Mouse (Mus musculus) adipocyte (in vitro differentiated cells): Measurements from ENCODE around the gene Apln.

Experiments used
- DNase-seq: peaks from one replicate; pipeline ENCODE4 v3.0.0-alpha.2; 2016; ENCODE audit warnings: low spot score

Apln gene

DNA sequence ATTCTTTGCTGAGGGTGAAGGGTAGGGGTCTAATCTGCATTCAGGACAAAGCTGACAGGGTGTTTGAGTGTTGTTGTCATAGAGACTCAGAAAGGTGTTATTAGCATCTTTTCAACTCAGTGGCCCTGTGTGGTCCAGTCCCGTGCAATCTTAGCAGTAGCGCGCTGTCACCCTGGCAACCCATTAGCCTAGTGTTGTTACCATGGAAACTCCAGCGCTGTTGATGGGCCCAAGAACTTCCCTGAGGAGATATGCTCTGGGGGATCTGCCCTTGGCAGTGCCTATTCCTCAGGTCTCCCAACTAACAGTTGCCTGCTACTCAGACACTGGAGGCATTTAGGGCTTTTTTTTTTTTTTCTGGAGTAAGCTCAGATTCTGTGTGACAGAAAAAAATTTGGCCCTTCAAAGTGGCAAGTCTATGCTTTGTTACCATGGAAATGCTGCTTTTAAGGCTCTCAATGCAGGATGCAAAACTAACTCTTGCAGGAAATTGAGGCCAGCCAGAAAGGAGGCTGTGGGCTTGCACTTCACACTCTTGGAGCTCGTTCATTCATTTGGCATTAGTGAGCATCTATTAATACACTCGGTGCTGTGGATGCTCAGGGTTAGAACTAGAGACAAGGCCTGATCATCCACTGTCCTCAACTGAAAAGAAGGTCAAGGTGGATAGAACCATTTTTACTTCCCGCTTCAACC is 17.6 kb downstream of the Apln start:
- no peak for DNase-seq

DNA sequence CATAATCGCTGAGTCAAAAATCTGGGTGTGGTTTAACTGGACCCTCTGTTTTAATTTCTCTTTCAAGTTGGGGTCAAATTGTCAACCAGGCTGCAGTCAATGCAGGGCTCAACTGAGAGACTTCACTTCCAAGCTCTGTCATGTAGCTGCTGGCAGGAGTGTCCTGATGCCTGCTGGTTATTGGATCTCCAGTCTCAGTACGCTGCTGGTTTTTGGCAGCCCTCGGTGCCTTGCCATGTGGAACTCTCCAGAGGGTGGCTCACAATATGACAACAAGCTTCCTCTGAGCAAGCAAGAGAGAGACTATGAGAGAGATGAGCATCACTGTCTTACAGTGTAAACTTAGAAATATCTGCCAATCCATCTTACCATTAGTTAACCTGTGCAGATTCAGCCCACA is 23.0 kb downstream of the Apln start:
- DNase-seq, result no peak

DNA sequence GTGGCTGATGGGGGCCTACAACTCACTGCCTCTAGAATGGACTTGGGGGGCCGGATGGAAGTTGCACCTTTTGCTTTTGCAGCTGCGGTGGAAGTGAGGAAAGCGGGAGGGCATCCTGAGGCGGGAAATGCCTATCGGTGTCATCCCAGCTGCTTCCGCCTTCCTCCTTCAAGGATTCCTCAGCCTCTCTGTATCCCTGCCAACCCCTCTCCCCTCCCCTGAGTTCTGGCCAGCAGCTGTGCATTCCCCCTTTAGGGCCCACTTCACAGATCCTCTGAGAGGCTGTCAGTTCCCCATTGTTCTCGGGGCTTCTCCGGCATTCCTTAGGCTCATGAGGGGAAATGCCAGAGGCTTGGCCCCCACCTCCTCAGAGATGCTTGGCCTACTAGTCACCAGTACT is 28.6 kb downstream of the Apln start:
- no peak for DNase-seq

DNA sequence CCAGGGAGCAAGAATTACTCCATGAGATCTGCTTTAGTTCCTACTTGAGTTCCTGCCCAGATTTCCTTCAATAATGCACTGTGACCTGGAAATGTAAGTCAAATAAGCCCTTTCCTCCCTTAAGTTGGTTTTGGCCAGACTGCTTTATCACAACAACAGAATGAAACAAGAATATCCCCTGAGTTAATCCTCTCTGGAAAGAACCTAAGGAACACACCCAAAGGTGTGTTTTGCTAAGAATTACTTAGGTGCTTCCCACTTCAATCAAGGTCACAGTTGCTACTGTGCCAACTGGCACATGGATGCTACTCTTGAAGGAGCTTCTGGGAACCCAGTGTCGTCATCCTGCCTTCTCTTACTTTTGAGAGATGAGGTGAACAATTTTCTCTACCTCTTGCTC is 29.9 kb downstream of the Apln start:
- peak; percentile 43 for DNase-seq

DNA sequence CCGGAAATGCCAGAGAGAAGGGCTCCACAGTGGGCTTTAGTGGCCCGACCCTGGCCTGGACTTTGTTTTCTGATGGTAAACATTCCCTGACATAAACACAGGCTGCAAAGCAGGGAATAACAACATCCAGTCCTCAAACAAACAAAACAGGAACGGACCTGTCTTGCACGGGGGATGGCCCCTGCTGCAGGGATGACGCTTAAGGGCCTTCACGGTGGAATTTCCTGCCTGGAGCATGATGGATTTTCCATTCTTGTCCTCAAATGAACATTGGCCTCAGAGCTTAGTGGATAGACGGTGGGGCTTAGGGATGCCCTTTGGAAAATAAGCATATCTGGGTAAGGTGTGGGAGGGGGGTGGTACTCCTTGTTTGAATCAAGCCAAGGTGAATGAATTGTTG is 33.5 kb downstream of the Apln start:
- no peak for DNase-seq

DNA sequence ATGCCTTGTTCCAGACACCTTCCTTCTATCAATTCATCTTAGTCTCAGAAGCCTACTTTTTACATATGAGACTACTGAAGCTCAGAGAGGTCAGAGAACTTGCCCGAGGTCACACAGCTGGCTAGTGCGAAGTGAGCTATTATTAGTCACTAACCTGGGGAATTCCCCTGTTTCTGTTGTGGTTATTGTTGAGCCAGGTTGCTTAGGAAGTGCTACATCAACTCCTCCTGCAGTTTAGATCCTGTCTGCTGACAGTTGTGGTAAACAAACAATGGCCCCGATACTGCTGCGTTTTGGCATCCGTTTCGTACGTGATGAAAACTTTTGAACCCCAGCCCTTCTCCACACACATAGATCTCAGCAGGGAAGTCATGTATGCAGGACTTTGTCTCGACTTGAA is 36.2 kb downstream of the Apln start:
- no peak for DNase-seq

DNA sequence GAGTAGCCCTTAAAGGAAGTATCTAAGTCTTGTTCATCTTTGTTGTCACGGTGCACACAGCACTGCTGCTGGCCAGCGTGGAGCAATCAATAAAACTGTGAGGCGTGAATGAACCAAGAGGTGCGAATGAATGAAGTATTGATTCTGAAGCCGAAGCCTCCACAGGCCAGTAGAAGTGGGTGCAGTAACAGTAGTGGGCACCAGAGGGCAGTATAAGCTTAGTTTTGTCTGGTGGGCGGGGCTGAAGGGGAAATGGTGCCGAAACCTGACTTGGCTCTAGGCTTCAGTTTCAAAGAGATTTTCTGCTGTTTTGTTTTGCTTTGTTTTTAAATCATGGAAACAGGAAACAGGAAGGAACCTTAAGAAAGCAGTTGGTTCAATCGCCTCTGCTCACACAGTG is 42.0 kb downstream of the Apln start:
- peak; percentile 79 for DNase-seq

DNA sequence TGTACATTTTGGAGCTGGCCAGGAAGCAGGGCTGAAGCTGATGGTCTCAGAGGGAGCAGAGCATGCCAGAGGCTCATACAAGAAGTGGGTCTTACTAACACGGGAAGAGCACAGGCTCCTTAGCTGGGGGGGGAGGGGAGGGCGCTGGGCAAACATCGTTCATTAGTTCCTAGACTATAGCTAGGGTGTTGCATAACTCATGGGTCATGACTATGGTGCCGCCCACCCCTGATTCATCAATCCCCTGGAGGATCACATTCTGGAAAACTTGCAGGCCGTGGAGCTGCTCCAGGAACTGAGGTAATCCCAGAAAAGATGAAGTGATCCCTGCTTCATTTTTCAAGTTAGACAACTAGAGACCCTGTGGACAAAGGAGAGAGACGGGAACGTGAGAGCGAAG is 46.6 kb downstream of the Apln start:
- peak; percentile 46 for DNase-seq

DNA sequence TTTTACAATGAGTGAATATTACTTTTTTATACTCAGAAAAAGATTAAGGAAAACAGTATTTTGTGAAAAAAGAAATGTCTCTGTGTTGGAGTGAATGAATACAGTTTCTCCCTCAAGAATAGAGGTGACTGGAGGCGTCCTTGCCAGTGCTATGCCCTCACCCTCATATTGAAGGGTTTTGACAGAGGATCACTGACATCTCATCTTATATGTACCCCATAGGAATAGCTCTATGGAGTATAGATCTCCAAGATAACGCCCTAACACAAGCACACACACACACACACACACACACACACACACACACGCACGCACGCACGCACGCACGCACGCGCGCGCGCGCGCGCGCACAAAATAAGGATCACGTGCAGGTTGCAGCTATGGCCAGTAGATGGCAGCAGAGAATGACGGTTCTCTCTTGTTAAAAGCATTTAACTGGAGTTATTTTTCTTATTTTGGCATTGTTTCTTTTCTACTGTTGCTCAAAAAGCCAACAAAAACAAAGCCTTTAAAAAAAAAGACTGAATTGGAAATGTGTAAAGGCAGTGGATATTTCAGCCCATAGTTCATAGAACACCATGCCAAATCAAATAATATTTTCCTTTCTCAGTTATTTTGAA is 49.5 kb downstream of the Apln start:
- DNase-seq, result peak; percentile 74

DNA sequence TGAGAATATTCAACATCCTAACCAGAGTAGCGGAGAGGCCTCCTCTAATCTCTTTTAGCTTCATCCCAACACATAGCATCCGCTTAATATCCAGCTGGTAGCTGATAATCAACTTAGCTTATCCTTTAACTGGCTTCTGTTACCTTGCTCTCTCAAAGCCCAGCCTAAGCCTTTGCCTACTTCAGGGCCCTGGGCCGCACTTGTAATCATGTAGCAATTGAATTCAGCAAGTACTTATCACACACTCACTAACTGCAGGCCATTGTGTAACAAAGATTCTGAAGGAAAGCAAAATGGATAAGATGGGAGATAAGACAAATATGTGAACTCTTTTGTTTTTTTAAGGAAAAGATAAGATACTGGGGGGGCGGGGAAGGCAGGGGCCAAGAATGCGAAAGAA is 57.6 kb downstream of the Apln start:
- no peak for DNase-seq

DNA sequence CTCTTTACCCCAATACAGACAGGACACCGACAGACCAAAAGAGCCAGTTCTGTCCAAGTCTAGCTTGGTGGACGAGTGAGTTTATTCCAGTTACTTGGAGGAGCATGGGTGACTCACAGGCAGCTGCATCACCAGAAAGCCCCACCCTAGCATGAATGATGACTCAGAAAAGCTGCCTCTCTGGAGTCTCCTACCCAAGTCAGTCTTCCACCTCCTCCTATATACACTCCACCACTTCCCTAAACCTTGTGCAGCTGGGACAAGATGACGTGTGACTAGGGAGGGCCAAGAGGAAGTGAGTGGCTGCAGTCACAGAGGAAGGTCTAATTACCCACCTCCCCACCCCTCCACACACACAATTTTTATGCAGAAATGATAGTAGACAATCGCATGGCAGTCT is 58.1 kb downstream of the Apln start:
- peak; percentile 6 for DNase-seq
